Comparison of ENCODE assay signal across 11 mouse cellular contexts in the genomic region with DNA sequence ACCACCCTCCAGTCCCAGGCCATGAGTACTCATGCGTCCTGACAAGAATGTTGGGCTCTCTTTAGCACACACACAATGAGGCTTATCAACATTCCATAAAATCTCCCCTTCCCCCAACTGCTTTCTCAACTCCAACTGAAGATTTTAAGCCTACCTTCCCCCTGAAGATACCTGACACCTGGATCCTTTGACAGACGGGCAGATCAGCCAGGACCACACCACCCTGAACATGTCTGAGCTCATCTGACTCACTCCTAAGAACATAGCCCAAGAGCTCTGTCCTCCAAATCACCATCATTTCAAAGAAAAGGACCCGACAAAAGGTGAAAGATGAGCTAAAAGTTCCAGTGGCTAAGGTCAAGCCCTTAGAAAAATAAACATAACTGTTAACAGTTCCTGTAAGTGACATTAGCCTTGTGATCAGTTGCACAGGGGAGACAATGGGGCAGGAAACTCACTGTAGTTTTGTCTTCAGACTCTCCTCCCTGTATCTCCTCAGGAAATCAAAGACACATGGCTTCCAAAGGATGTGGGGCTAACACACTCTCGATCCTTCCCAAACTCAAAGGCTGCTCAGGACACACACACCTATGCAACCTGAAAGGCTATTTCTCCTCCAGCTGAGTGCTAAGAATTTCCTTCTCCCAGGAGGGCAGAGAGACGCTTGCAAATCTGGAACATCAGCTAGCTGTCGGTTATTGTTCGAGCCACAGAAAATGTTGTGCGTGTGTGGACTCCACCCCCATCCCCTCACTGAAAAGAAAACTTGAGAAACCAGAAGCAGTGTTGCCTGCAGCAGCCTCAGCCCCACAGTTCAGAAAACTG. TPM values are rescaled to one million over a fixed set of nuclear protein-coding genes. Genes with fewer than 3 reads are reported as not detected.
A peak's percentile ranks its signal among the peaks of the same experiment; 100 is the strongest.
DNase-seq lines count a peak whose midpoint lies in the region; ATAC-seq and TF ChIP-seq lines count a peak whose summit lies in the region.
"Had no signal": no experiment of that assay in that cellular context is flagged by ENCODE, and none has a peak within 500 bp of the region (broad histone marks: within the 10 kb centered on the region; RNA-seq: fewer than 3 reads in every experiment).

No protein-coding gene starts in this region.

- peaks cover 53% of the 10 kb centered on the region for H3K4me1 ChIP-seq in kidney, embryonic 14.5 days (ENCODE audit: control insufficient read depth, insufficient read depth, low read length)
- H3K4me1 ChIP-seq in ES-E14 (ENCODE audit: control insufficient read depth in 2 of 2, insufficient read depth in 2 of 2, low read length in 2 of 2, poor library complexity in 1 of 2): peaks cover 6 to 25% of the 10 kb centered on the region in 2 experiments

- H3K9ac ChIP-seq in kidney, embryonic 14.5 days (ENCODE audit: low read depth, low read length): peak overlapping the region; percentile 18; the same call in 1 of the 2 replicates
- H3K9ac ChIP-seq in ES-E14 (ENCODE audit: insufficient read depth, low read depth, low read length, poor library complexity, severe bottlenecking): peak overlapping the region; percentile 21; the same call in 1 of the 2 replicates
- H3K9ac ChIP-seq: forebrain, postnatal 0 days had no signal

- no peaks in the 10 kb centered on the region; the same call in 1 of the 2 replicates for H3K9me3 ChIP-seq in kidney, embryonic 14.5 days (ENCODE audit: control insufficient read depth, low read length)
- H3K9me3 ChIP-seq in ES-E14 (ENCODE audit: control insufficient read depth, insufficient read depth, low read depth, low read length): no peaks in the 10 kb centered on the region

- H3K4me3 ChIP-seq in kidney, embryonic 14.5 days (ENCODE audit: low read length): no peak overlapping the region
- no peak overlapping the region for H3K4me3 ChIP-seq in ES-E14 (ENCODE audit: insufficient read depth in 1 of 2, low read depth in 1 of 2, low read length in 2 of 2, poor library complexity in 1 of 2, severe bottlenecking in 1 of 2)
- H3K4me3 ChIP-seq: left cerebral cortex, adult 2 months had no signal

- ATAC-seq in CD4-positive, CD25-positive, alpha-beta regulatory T cell, adult 4 months: no peak
- ATAC-seq in kidney, embryonic 14.5 days (ENCODE audit: low FRiP score, low TSS enrichment): no peak
- peak; percentile 27 for ATAC-seq in inflammation-experienced regulatory T-cells, adult 6 months
- ATAC-seq in megakaryocyte-erythroid progenitor cell, adult 5-6 weeks (replicated peaks; ENCODE audit: low FRiP score, low TSS enrichment, poor library complexity, severe bottlenecking): no peak
- ATAC-seq: forebrain, postnatal 0 days had no signal

- WGBS in kidney, embryonic 14.5 days: 25% methylated on average over 8 of the region's 8 CpGs

- H3K27ac ChIP-seq in kidney, embryonic 14.5 days (ENCODE audit: low read depth, low read length): peak overlapping the region; percentile 67; the same call in 1 of the 2 replicates
- H3K27ac ChIP-seq in ES-E14 (ENCODE audit: insufficient read depth, low read depth, low read length, poor library complexity, severe bottlenecking): peak overlapping the region; percentile 37; the same call in 1 of the 2 replicates
- H3K27ac ChIP-seq: left cerebral cortex, adult 2 months had no signal

- H3K4me2 ChIP-seq in kidney, embryonic 14.5 days (replicated peaks; ENCODE audit: low read depth, low read length): no peak overlapping the region; the same call in 1 of the 2 replicates

- in situ Hi-C loops in ES-E14 (cut with MboI; ENCODE audit: low sequenced_read_pairs in 2 of 2, unreplicated experiment in 2 of 2): no loop called here

- DNase-seq in CD4-positive, CD25-positive, alpha-beta regulatory T cell, adult 2 months (ENCODE audit: low read depth, low spot score): peak; percentile 41
- DNase-seq in kidney, adult 8-10 months: no peak
- DNase-seq in ES-E14 (ENCODE audit: low read depth, low spot score): no peak
- DNase-seq in gastrocnemius, postnatal 10 days: no peak
- DNase-seq: forebrain, postnatal 0 days had no signal

- H3K27me3 ChIP-seq in kidney, embryonic 14.5 days (ENCODE audit: control insufficient read depth, insufficient read depth, low read length): no peaks in the 10 kb centered on the region

- H3K36me3 ChIP-seq in kidney, embryonic 14.5 days (ENCODE audit: control insufficient read depth, insufficient read depth, low read length): peaks cover 44% of the 10 kb centered on the region
- H3K36me3 ChIP-seq in ES-E14 (ENCODE audit: control insufficient read depth, insufficient read depth, low read length, poor library complexity, severe bottlenecking): peaks cover 32% of the 10 kb centered on the region

TF ChIP-seq in ES-E14, 5 proteins besides CTCF, POLR2A, EP300 and RAD21:
- TF ChIP-seq ZNF384 (IDR thresholded peaks at IDR 0.05; ENCODE audit: low read depth, low read length) (no peak), ZC3H11A (IDR thresholded peaks at IDR 0.05; ENCODE audit: borderline replicate concordance, low read depth, low read length) (no peak), HCFC1 (IDR thresholded peaks at IDR 0.05; ENCODE audit: borderline replicate concordance, insufficient read depth, low read length) (no peak), MAFK (IDR thresholded peaks at IDR 0.05; ENCODE audit: insufficient read depth, low read depth, low read length) (no peak), CHD2 (IDR thresholded peaks at IDR 0.05; ENCODE audit: low read depth, low read length) (no peak)

RNA-seq across cellular contexts. Expression of gene Mlec, which starts 5.6 kb away (rescaled TPM):
- polyA plus RNA-seq in CD4-positive, CD25-positive, alpha-beta regulatory T cell, adult 4 months (2017; shearing (Covaris generic)): 10 to 100 TPM; 28.9 to 37.0 TPM
- polyA plus RNA-seq in kidney, embryonic 14.5 days (2014; fragmentation: Nextera tagmentation; extraction: Ambion mirVana): 57.8 and 75.5 TPM in 2 replicates
- 191 and 272 TPM in 2 replicates for total RNA-seq in ES-E14 (2012; rRNA removed)
- polyA plus RNA-seq in inflammation-experienced regulatory T-cells, adult 6 months (2017; shearing (Covaris generic)): 10 to 100 TPM; 25.5 to 32.7 (median 30.3) TPM
- 86.1 and 86.4 TPM in 2 replicates for total RNA-seq in megakaryocyte-erythroid progenitor cell, adult 5-6 weeks (2014; fragmentation: Nextera tagmentation)
- 101 and 113 TPM in 2 replicates for total RNA-seq in megakaryocyte-erythroid progenitor cell, adult 5-6 weeks (2017)
- 100 to 1,000 TPM; 231 to 235 TPM for total RNA-seq in gastrocnemius, postnatal 10 days (2021)

RNA-seq across cellular contexts. Expression of gene Unc119b, which starts 17.6 kb away (rescaled TPM):
- polyA plus RNA-seq in CD4-positive, CD25-positive, alpha-beta regulatory T cell, adult 4 months (2017; shearing (Covaris generic)): 10 to 100 TPM; 16.1 to 16.4 TPM
- polyA plus RNA-seq in kidney, embryonic 14.5 days (2014; fragmentation: Nextera tagmentation; extraction: Ambion mirVana): 26.3 and 50.3 TPM in 2 replicates
- total RNA-seq in ES-E14 (2012; rRNA removed): 27.1 and 27.5 TPM in 2 replicates
- polyA plus RNA-seq in inflammation-experienced regulatory T-cells, adult 6 months (2017; shearing (Covaris generic)): 10 to 100 TPM; 15.9 to 27.8 (median 21.3) TPM
- total RNA-seq in megakaryocyte-erythroid progenitor cell, adult 5-6 weeks (2014; fragmentation: Nextera tagmentation): 13.8 and 15.5 TPM in 2 replicates
- total RNA-seq in megakaryocyte-erythroid progenitor cell, adult 5-6 weeks (2017): 7.1 and 12.7 TPM in 2 replicates
- 10 to 100 TPM; 13.4 to 18.5 TPM for total RNA-seq in gastrocnemius, postnatal 10 days (2021)

RNA-seq across cellular contexts. Expression of gene Acads, which starts 33.2 kb away (rescaled TPM):
- 10 to 100 TPM; 10.6 to 28.4 TPM for polyA plus RNA-seq in CD4-positive, CD25-positive, alpha-beta regulatory T cell, adult 4 months (2017; shearing (Covaris generic))
- polyA plus RNA-seq in kidney, embryonic 14.5 days (2014; fragmentation: Nextera tagmentation; extraction: Ambion mirVana): 54.2 and 68.5 TPM in 2 replicates
- total RNA-seq in ES-E14 (2012; rRNA removed): 41.1 and 43.6 TPM in 2 replicates
- polyA plus RNA-seq in inflammation-experienced regulatory T-cells, adult 6 months (2017; shearing (Covaris generic)): 10 to 100 TPM; 11.3 to 20.2 (median 18.8) TPM
- total RNA-seq in megakaryocyte-erythroid progenitor cell, adult 5-6 weeks (2014; fragmentation: Nextera tagmentation): 39.6 and 50.3 TPM in 2 replicates
- total RNA-seq in megakaryocyte-erythroid progenitor cell, adult 5-6 weeks (2017): 19.2 and 24.8 TPM in 2 replicates
- 10 to 100 TPM; 53.8 to 67.7 TPM for total RNA-seq in gastrocnemius, postnatal 10 days (2021)

RNA-seq across cellular contexts. Expression of gene Cabp1, which starts 41.8 kb away (rescaled TPM):
- not detected for polyA plus RNA-seq in CD4-positive, CD25-positive, alpha-beta regulatory T cell, adult 4 months (2017; shearing (Covaris generic))
- polyA plus RNA-seq in kidney, embryonic 14.5 days (2014; fragmentation: Nextera tagmentation; extraction: Ambion mirVana): 2.0 and 2.4 TPM in 2 replicates
- total RNA-seq in ES-E14 (2012; rRNA removed): 14.9 and 25.2 TPM in 2 replicates
- polyA plus RNA-seq in inflammation-experienced regulatory T-cells, adult 6 months (2017; shearing (Covaris generic)): not detected
- not detected in 2 replicates for total RNA-seq in megakaryocyte-erythroid progenitor cell, adult 5-6 weeks (2014; fragmentation: Nextera tagmentation)
- not detected in 2 replicates for total RNA-seq in megakaryocyte-erythroid progenitor cell, adult 5-6 weeks (2017)
- total RNA-seq in gastrocnemius, postnatal 10 days (2021): 1 to 10 TPM; 2.1 to 4.5 TPM
- total RNA-seq: common myeloid progenitor, adult 5-6 weeks had no signal

RNA-seq across cellular contexts. Expression of gene Gm10401, which starts 54.2 kb away (rescaled TPM):
- polyA plus RNA-seq in CD4-positive, CD25-positive, alpha-beta regulatory T cell, adult 4 months (2017; shearing (Covaris generic)): 10 to 100 TPM; 15.1 to 18.1 TPM
- 54.5 and 60.9 TPM in 2 replicates for polyA plus RNA-seq in kidney, embryonic 14.5 days (2014; fragmentation: Nextera tagmentation; extraction: Ambion mirVana)
- 5.8 and 7.7 TPM in 2 replicates for total RNA-seq in ES-E14 (2012; rRNA removed)
- 10 to 100 TPM; 14.8 to 23.2 (median 18.5) TPM for polyA plus RNA-seq in inflammation-experienced regulatory T-cells, adult 6 months (2017; shearing (Covaris generic))
- not detected in 2 replicates for total RNA-seq in megakaryocyte-erythroid progenitor cell, adult 5-6 weeks (2014; fragmentation: Nextera tagmentation)
- total RNA-seq in megakaryocyte-erythroid progenitor cell, adult 5-6 weeks (2017): 6.0 TPM in 1 of 2 replicates, not detected in the other
- not detected for total RNA-seq in gastrocnemius, postnatal 10 days (2021)
- total RNA-seq: forebrain, postnatal 0 days; left cerebral cortex, adult 2 months had no signal
